Mouse (Mus musculus) erythroblast, adult 5-6 weeks (primary cell): ENCODE data around the gene Sft2d2. TPM values are rescaled to one million over a fixed set of nuclear protein-coding genes. Genes with fewer than 3 reads are reported as not detected.

Experiments used
- ATAC-seq: replicated peaks from 2 replicates; pipeline ENCODE4 v1.8.0; 2016; ENCODE audit warnings: moderate number of reproducible peaks, mild to moderate bottlenecking, moderate TSS enrichment, inconsistent platforms; ENCODE audit not compliant: poor library complexity, low FRiP score, severe bottlenecking
- total RNA-seq, 2 experiments: library from RNA; stranded (forward) in 1 of 2; stranded (reverse) in 1 of 2; fragments of 150-400 nt in 1 of 2; fragments of 200-764, 138-1000 nt in 1 of 2; gene quantifications; 2 replicates each; pipeline versions ENCODE4 v1.2.3 to v1.2.4; 2015 to 2017; ENCODE audit warnings: low replicate concordance in 2 of 2

Sft2d2 gene
- total RNA-seq, 2 experiments from 2014 or later: 10.3 to 11.5 TPM

GRCm38 (mm10) chr1:165192102-165192501, 2.1 kb downstream of the Sft2d2 start:
- ATAC-seq: no peak

GRCm38 (mm10) chr1:165191611-165192010, 2.6 kb downstream of the Sft2d2 start:
- no peak for ATAC-seq

GRCm38 (mm10) chr1:165190571-165191273, 3.5 kb downstream of the Sft2d2 start:
- no peak for ATAC-seq

GRCm38 (mm10) chr1:165190068-165190467, 4.2 kb downstream of the Sft2d2 start:
- ATAC-seq: no peak

GRCm38 (mm10) chr1:165188806-165189580, 5.2 kb downstream of the Sft2d2 start:
- ATAC-seq: no peak

- ATAC-seq: no peak
Observed at GRCm38 (mm10) chr1:165187357-165187756, 6.9 kb downstream of the Sft2d2 start.

GRCm38 (mm10) chr1:165186491-165186890, 7.7 kb downstream of the Sft2d2 start:
- no peak for ATAC-seq

GRCm38 (mm10) chr1:165185116-165185515, 9.1 kb downstream of the Sft2d2 start:
- no peak for ATAC-seq

GRCm38 (mm10) chr1:165184178-165184577, 10.1 kb downstream of the Sft2d2 start:
- ATAC-seq: no peak

GRCm38 (mm10) chr1:165183400-165183799, 10.8 kb downstream of the Sft2d2 start:
- no peak for ATAC-seq

- no peak for ATAC-seq
Observed at GRCm38 (mm10) chr1:165179321-165179720, 14.9 kb downstream of the Sft2d2 start.

- ATAC-seq: no peak
Observed at GRCm38 (mm10) chr1:165178075-165178474, 16.2 kb downstream of the Sft2d2 start.

GRCm38 (mm10) chr1:165174059-165174616, 20.1 kb downstream of the Sft2d2 start:
- ATAC-seq: no peak

GRCm38 (mm10) chr1:165171277-165171676, 23.0 kb downstream of the Sft2d2 start:
- ATAC-seq: no peak

GRCm38 (mm10) chr1:165170157-165170556, 24.1 kb downstream of the Sft2d2 start:
- no peak for ATAC-seq

GRCm38 (mm10) chr1:165169462-165169861, 24.8 kb downstream of the Sft2d2 start:
- no peak for ATAC-seq

GRCm38 (mm10) chr1:165164920-165165319, 29.3 kb downstream of the Sft2d2 start:
- ATAC-seq: no peak

GRCm38 (mm10) chr1:165160723-165161405, 33.4 kb downstream of the Sft2d2 start, which contains the start of gene Tbx19:
Gene Tbx19 (minus strand): TSS chr1:165160773.
- ATAC-seq: no peak

- ATAC-seq: no peak
Observed at GRCm38 (mm10) chr1:165158841-165159240, 35.4 kb downstream of the Sft2d2 start.

GRCm38 (mm10) chr1:165154162-165154561, 40.1 kb downstream of the Sft2d2 start:
- ATAC-seq: no peak
